Mouse (Mus musculus): ENCODE data around the gene Ppp1r13b.

DNA sequence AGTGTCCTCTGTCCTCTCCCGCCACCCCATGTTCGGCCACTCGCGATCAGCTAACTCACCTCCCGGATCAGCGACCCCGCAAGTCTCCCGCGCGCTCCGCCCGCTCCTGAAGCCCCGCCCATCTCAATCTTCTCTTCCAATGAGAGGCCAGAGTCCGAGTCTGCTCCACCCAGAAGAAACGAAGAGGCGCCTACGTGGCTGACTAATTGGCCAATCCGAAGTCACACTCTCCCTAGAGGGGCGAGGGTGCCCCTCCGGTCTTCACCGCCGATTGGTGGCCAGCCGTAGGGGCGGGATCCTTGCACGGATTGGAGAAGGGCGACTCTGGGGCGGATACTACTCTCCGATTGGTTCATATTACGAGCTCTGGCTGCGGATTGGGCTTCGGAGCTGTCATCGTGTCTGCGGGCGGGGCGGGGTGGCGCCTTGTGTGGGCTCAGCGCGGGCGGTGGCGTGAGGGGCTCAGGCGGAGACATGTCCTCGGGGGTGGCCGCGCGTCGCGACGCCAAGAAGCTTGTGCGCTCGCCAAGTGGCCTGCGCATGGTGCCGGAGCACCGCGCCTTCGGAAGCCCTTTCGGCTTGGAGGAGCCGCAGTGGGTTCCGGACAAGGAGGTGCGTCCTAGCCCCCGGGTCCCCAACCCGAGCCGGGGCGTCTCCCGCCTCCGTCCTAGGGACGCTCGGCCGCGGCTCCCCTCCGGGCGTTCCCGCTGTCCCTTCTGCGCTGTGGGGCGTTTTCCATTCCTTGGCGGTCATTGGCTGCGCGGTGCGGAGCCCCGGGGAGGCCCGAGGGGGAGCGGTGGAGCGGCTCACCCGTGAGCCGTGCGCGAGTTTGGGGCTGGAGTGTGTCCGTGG is 93.9 kb downstream of the Ppp1r13b start, which contains the start of the genes Xrcc3 and Zfyve21:
- TF ChIP-seq GATA1 (IDR thresholded peaks at IDR 0.05; ENCODE audit: low read length) = no peak
- no peak for TF ChIP-seq TAL1 (IDR thresholded peaks at IDR 0.05; ENCODE audit: low read length)
